ENCODE assay signal across 12 mouse cellular contexts in the genomic region with DNA sequence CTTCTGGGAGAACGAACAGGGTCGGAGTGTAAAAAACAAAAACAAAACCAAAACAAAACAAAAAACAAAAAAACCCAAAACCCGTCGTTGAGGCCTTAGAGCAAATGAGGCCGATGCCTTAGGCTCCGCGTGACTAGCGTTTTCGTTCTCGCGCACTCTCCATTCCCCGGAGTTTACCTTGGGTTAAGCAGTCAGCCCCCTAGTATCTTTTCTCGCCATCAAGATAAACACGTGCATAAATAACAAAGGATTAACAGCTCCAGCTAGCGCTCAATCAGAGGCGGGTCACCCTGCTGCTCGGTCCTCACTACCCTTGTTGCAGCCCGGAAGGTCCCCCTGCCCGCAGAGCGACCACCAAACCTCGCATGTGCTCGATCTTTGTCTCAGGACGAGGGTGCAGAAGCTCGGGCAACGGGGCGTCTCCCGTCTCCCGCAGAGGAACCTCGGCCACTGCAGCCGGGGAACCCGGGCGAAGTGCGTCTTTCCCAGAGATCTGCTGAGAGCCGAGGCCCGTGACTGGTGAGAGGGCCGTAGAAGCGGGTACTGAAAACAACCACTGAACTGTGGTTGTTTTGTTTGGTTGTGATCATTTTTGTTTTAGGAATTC. TPM values are rescaled to one million over a fixed set of nuclear protein-coding genes. Genes with fewer than 3 reads are reported as not detected.
DNase-seq lines count a peak whose midpoint lies in the region; ATAC-seq and TF ChIP-seq lines count a peak whose summit lies in the region.
"Had no signal": no experiment of that assay in that cellular context is flagged by ENCODE, and none has a peak within 500 bp of the region (broad histone marks: within the 10 kb centered on the region; RNA-seq: fewer than 3 reads in every experiment).

No protein-coding gene starts in this region.

- 0 out of 2 replicates have a peak overlapping the region, but pooled peaks have one; percentile 5 for H3K4me2 ChIP-seq in heart, postnatal 0 days (ENCODE audit: low read depth, low read length)
- no peak overlapping the region for H3K4me2 ChIP-seq in heart, embryonic 11.5 days
- 0 out of 2 replicates have a peak overlapping the region, but pooled peaks have one; percentile 4 for H3K4me2 ChIP-seq in neural tube, embryonic 14.5 days (ENCODE audit: low read depth, low read length)
- H3K4me2 ChIP-seq: limb, embryonic 15.5 days had no signal

- no peak for TF ChIP-seq POLR2A in testis, adult 2 months (IDR thresholded peaks at IDR 0.05; ENCODE audit: control insufficient read depth, low read depth, low read length)

- no peak overlapping the region for H3K4me3 ChIP-seq in heart, postnatal 0 days (ENCODE audit: low read depth, low read length)
- H3K4me3 ChIP-seq in heart, embryonic 11.5 days (ENCODE audit: low read depth, low read length), result no peak overlapping the region
- H3K4me3 ChIP-seq in testis, adult 2 months (ENCODE audit: control insufficient read depth, low read depth, low read length), result peak overlapping the region; percentile 15; the same call in 1 of the 2 replicates
- peak overlapping the region; percentile 17; the same call in 1 of the 2 replicates for H3K4me3 ChIP-seq in neural tube, embryonic 14.5 days (ENCODE audit: low read depth, low read length)
- H3K4me3 ChIP-seq: limb, embryonic 15.5 days had no signal

- TF ChIP-seq CTCF in heart, postnatal 0 days (IDR thresholded peaks at IDR 0.05; ENCODE audit: low read depth), result no peak
- TF ChIP-seq CTCF in testis, adult 2 months (IDR thresholded peaks at IDR 0.05; ENCODE audit: control insufficient read depth, insufficient read depth, insufficient replicate concordance, low read depth, low read length), result no peak

- H3K9me3 ChIP-seq in heart, postnatal 0 days (replicated peaks; ENCODE audit: control insufficient read depth, low read length), result no peaks in the 10 kb centered on the region
- H3K9me3 ChIP-seq in heart, embryonic 11.5 days (replicated peaks; ENCODE audit: control insufficient read depth, low read length), result no peaks in the 10 kb centered on the region
- H3K9me3 ChIP-seq in neural tube, embryonic 14.5 days (ENCODE audit: control insufficient read depth, low read length), result no peaks in the 10 kb centered on the region
- H3K9me3 ChIP-seq: limb, embryonic 15.5 days had no signal

- ATAC-seq in heart, postnatal 0 days (ENCODE audit: insufficient read depth, low read depth), result no peak
- no peak for ATAC-seq in heart, embryonic 11.5 days (replicated peaks; ENCODE audit: insufficient number of reproducible peaks, low FRiP score, low TSS enrichment)
- ATAC-seq in neural tube, embryonic 14.5 days (ENCODE audit: low read depth), result no peak
- no peak for ATAC-seq in megakaryocyte progenitor cell, adult 5-6 weeks (replicated peaks; ENCODE audit: poor library complexity)

- no peak overlapping the region for H3K27ac ChIP-seq in heart, postnatal 0 days (ENCODE audit: low read depth)
- H3K27ac ChIP-seq in heart, embryonic 11.5 days (ENCODE audit: low read depth, low read length), result no peak overlapping the region
- H3K27ac ChIP-seq in testis, adult 2 months (ENCODE audit: control insufficient read depth, insufficient read depth, low read depth, low read length), result no peak overlapping the region
- H3K27ac ChIP-seq in neural tube, embryonic 14.5 days (ENCODE audit: low read depth, low read length), result peak overlapping the region; percentile 39; the same call in 1 of the 2 replicates
- H3K27ac ChIP-seq: limb, embryonic 15.5 days; macrophage had no signal

- 2% methylated on average over 37 of the region's 37 CpGs for WGBS in heart, postnatal 0 days
- WGBS in heart, embryonic 11.5 days (ENCODE audit: insufficient replicate concordance), result under 1% methylated on average over 37 of the region's 37 CpGs
- WGBS in neural tube, embryonic 14.5 days, result under 1% methylated on average over 37 of the region's 37 CpGs

- no peak for DNase-seq in heart, postnatal 0 days (ENCODE audit: low spot score)
- no peak for DNase-seq in testis, postnatal 14 days (ENCODE audit: low spot score)
- DNase-seq in induced T-regulatory cell, adult 2 months (ENCODE audit: low read depth), result peak; percentile 69
- no peak for DNase-seq in thymus, postnatal 0 days (ENCODE audit: low spot score)
- DNase-seq: heart, postnatal 10 days had no signal

- no peak overlapping the region for H3K9ac ChIP-seq in heart, postnatal 0 days (replicated peaks; ENCODE audit: low read depth, low read length)
- H3K9ac ChIP-seq in heart, embryonic 11.5 days (ENCODE audit: low read depth, low read length), result no peak overlapping the region
- no peak overlapping the region for H3K9ac ChIP-seq in neural tube, embryonic 14.5 days (replicated peaks; ENCODE audit: low read depth, low read length)
- H3K9ac ChIP-seq: limb, embryonic 15.5 days had no signal

- peaks cover 100% of the 10 kb centered on the region for H3K27me3 ChIP-seq in heart, postnatal 0 days (ENCODE audit: control insufficient read depth, insufficient read depth, low read length)
- H3K27me3 ChIP-seq in heart, embryonic 11.5 days (ENCODE audit: control insufficient read depth, insufficient read depth, low read length), result peaks cover 99% of the 10 kb centered on the region
- peaks cover 27% of the 10 kb centered on the region for H3K27me3 ChIP-seq in testis, adult 2 months (ENCODE audit: control insufficient read depth, insufficient read depth, low read length)
- H3K27me3 ChIP-seq in neural tube, embryonic 14.5 days (ENCODE audit: control insufficient read depth, insufficient read depth, low read length), result peaks cover 58% of the 10 kb centered on the region

- no peak for TF ChIP-seq EP300 in heart, postnatal 0 days (IDR thresholded peaks at IDR 0.05; ENCODE audit: low read depth)

- no peaks in the 10 kb centered on the region for H3K36me3 ChIP-seq in heart, postnatal 0 days (replicated peaks; ENCODE audit: control insufficient read depth, insufficient read depth, low read length)
- H3K36me3 ChIP-seq in heart, embryonic 11.5 days (ENCODE audit: control insufficient read depth, insufficient read depth, low read length), result no peaks in the 10 kb centered on the region
- H3K36me3 ChIP-seq in testis, adult 2 months (ENCODE audit: control insufficient read depth, insufficient read depth, low read length), result no peaks in the 10 kb centered on the region
- H3K36me3 ChIP-seq in neural tube, embryonic 14.5 days (ENCODE audit: control insufficient read depth, insufficient read depth, low read length), result no peaks in the 10 kb centered on the region
- H3K36me3 ChIP-seq: limb, embryonic 15.5 days had no signal

- no peaks in the 10 kb centered on the region for H3K4me1 ChIP-seq in heart, postnatal 0 days (ENCODE audit: control insufficient read depth, insufficient read depth)
- H3K4me1 ChIP-seq in heart, embryonic 11.5 days (ENCODE audit: control insufficient read depth, insufficient read depth, low read length), result no peaks in the 10 kb centered on the region
- peaks cover 16% of the 10 kb centered on the region for H3K4me1 ChIP-seq in testis, adult 2 months (ENCODE audit: control insufficient read depth, insufficient read depth, low read length)
- no peaks in the 10 kb centered on the region for H3K4me1 ChIP-seq in neural tube, embryonic 14.5 days (ENCODE audit: control insufficient read depth, insufficient read depth, low read length)

RNA-seq across cellular contexts. Expression of a gene that starts 9.2 kb away (rescaled TPM):
- total RNA-seq in heart, postnatal 0 days (2014; rRNA removed; ENCODE audit: low replicate concordance), result not detected in 2 replicates
- not detected in 2 replicates for polyA plus RNA-seq in heart, postnatal 0 days (2015; fragmentation: Nextera tagmentation; extraction: Ambion mirVana)
- not detected in 2 replicates for polyA plus RNA-seq in heart, embryonic 11.5 days (2014; fragmentation: Nextera tagmentation; extraction: Ambion mirVana)
- 0.04 TPM in 2 replicates for polyA plus RNA-seq in testis, adult 2 months (2012; rRNA removed)
- not detected in 2 replicates for polyA plus RNA-seq in neural tube, embryonic 14.5 days (2014; fragmentation: Nextera tagmentation; extraction: Ambion mirVana)
- not detected in 2 replicates for total RNA-seq in megakaryocyte progenitor cell, adult 5-6 weeks (2015)
- total RNA-seq in megakaryocyte progenitor cell, adult 5-6 weeks (2017), result not detected in 2 replicates
- polyA plus RNA-seq in thymus, postnatal 0 days (2015; fragmentation: Nextera tagmentation; extraction: Ambion mirVana), result 0.43 and 0.54 TPM in 2 replicates
- total RNA-seq: heart, postnatal 10 days had no signal
- polyA plus RNA-seq: frontal cortex, adult 2 months; limb, embryonic 15.5 days; macrophage had no signal

Comparison
In these comparisons a context has a peak if more than half of its experiments do, and no peak if none do; other contexts are left out.
1. H3K4me3 ChIP-seq: peak in testis, adult 2 months (single experiment) and neural tube, embryonic 14.5 days (single experiment); none in heart, postnatal 0 days (single experiment) and heart, embryonic 11.5 days (single experiment).